Mouse (Mus musculus) embryonic fibroblast, embryonic 13.5 days (primary cell): Measurements from ENCODE around the gene Nudt2. TPM values are rescaled to one million over a fixed set of nuclear protein-coding genes. Genes with fewer than 3 reads are reported as not detected.
"Not testable (repeated sequence)": the region's sequence is repeated elsewhere in the genome, so short reads cannot be mapped to it uniquely, and the experiment has no call there.

Experiments
- H3K27ac ChIP-seq: 2 replicates; pipeline ENCODE4 v1.5.1; 2012; ENCODE audit warnings: low read length, control low read depth, inconsistent platforms; ENCODE audit not compliant: insufficient read depth
- H3K4me1 ChIP-seq: 2 replicates; pipeline ENCODE4 v1.6.1; 2011; ENCODE audit warnings: low read length; ENCODE audit not compliant: control insufficient read depth, insufficient read depth
- H3K4me3 ChIP-seq: 2 replicates; pipeline ENCODE4 v1.5.1; 2011; ENCODE audit warnings: mild to moderate bottlenecking, control low read depth, low read length; ENCODE audit not compliant: insufficient read depth
- CTCF ChIP-seq: IDR thresholded peaks from 2 replicates; pipeline ENCODE4 v1.5.1; 2011; ENCODE audit warnings: mild to moderate bottlenecking, control low read depth, low read length, moderate library complexity, borderline replicate concordance; ENCODE audit not compliant: insufficient read depth
- POLR2A ChIP-seq: IDR thresholded peaks from 2 replicates; pipeline ENCODE4 v1.6.1; 2011; ENCODE audit warnings: low read depth, mild to moderate bottlenecking, control low read depth, low read length, moderate library complexity
- polyA plus RNA-seq: library from polyadenylated mRNA; stranded (reverse); fragments of >200 nt; gene quantifications from 2 replicates; pipeline ENCODE4 v1.2.4, GENCODE M21; 2011; ENCODE audit warnings: low read depth; ENCODE audit not compliant: missing spikeins, insufficient read length

Nudt2 gene
- polyA plus RNA-seq: 28.6 and 40.4 TPM in 2 replicates

- Histone ChIP-seq H3K27ac (peak within 1 kb of the TSS; percentile 34; the same call in 1 of the 2 replicates), H3K4me3 (peak within 1 kb of the TSS; percentile 92), H3K4me1 (no peaks in the 10 kb centered on the region)
- no peak for TF ChIP-seq CTCF
- TF ChIP-seq POLR2A: peak; percentile 81
Observed at GRCm38 (mm10) chr4:41464345-41465286, at the start of gene Nudt2, which contains the start of gene Kif24. Gene Nudt2 (plus strand): TSS chr4:41465151. Gene Kif24 (minus strand): TSS chr4:41464887.

- no peak overlapping the region for H3K27ac ChIP-seq
- no peak overlapping the region for H3K4me3 ChIP-seq
- no peaks in the 10 kb centered on the region for H3K4me1 ChIP-seq
- TF ChIP-seq POLR2A (no peak), CTCF (no peak)
Observed at GRCm38 (mm10) chr4:41416966-41417365, 48.0 kb upstream of the Nudt2 start.

GRCm38 (mm10) chr4:41438931-41439330 is 26.0 kb upstream of the Nudt2 start:
- Histone ChIP-seq H3K4me1 (no peaks in the 10 kb centered on the region), H3K4me3 (no peak overlapping the region), H3K27ac (no peak overlapping the region)
- TF ChIP-seq CTCF (no peak), POLR2A (no peak)

GRCm38 (mm10) chr4:41442790-41443302 is 22.1 kb upstream of the Nudt2 start:
- H3K27ac ChIP-seq: no peak overlapping the region
- H3K4me3 ChIP-seq: no peak overlapping the region
- TF ChIP-seq CTCF: no peak
- H3K4me1 ChIP-seq: no peaks in the 10 kb centered on the region

- Histone ChIP-seq H3K4me3 (no peak overlapping the region), H3K4me1 (no peaks in the 10 kb centered on the region), H3K27ac (no peak overlapping the region)
- TF ChIP-seq CTCF (no peak), POLR2A (no peak)
Observed at GRCm38 (mm10) chr4:41447595-41447994, 17.4 kb upstream of the Nudt2 start.

GRCm38 (mm10) chr4:41460690-41461089 is 4.3 kb upstream of the Nudt2 start:
- no peak for TF ChIP-seq POLR2A
- no peak for TF ChIP-seq CTCF
- Histone ChIP-seq H3K4me1 (no peaks in the 10 kb centered on the region), H3K27ac (no peak overlapping the region), H3K4me3 (no peak overlapping the region)

GRCm38 (mm10) chr4:41463051-41463738 is 1.8 kb upstream of the Nudt2 start:
- not testable (repeated sequence) for H3K4me3 ChIP-seq, H3K27ac ChIP-seq, H3K4me1 ChIP-seq

- no peak overlapping the region for H3K27ac ChIP-seq
- TF ChIP-seq CTCF: no peak
- TF ChIP-seq POLR2A: no peak
- peak overlapping the region; percentile 58 for H3K4me3 ChIP-seq
- no peaks in the 10 kb centered on the region for H3K4me1 ChIP-seq
Observed at GRCm38 (mm10) chr4:41465287-41465665, 325 bp downstream of the Nudt2 start.

- TF ChIP-seq POLR2A (no peak), CTCF (no peak)
Observed at GRCm38 (mm10) chr4:41468396-41469080, 3.6 kb downstream of the Nudt2 start.

GRCm38 (mm10) chr4:41469199-41469598 is 4.2 kb downstream of the Nudt2 start:
- Histone ChIP-seq H3K27ac (no peak overlapping the region), H3K4me3 (no peak overlapping the region), H3K4me1 (no peaks in the 10 kb centered on the region)
- TF ChIP-seq CTCF (no peak), POLR2A (no peak)

More at GRCm38 (mm10) chr4:41468396-41469080, 3.6 kb downstream of the Nudt2 start:
- H3K4me1 ChIP-seq: no peaks in the 10 kb centered on the region
- no peak overlapping the region for H3K27ac ChIP-seq
- H3K4me3 ChIP-seq: no peak overlapping the region
